8 mouse cellular contexts compared by ENCODE assay signal in genomic region chr6:94400471-94401051, GRCm38 (mm10).
A peak's percentile ranks its signal among the peaks of the same experiment; 100 is the strongest.
DNase-seq lines count a peak whose midpoint lies in the region; ATAC-seq and TF ChIP-seq lines count a peak whose summit lies in the region.

No protein-coding gene starts in this region.

- no peaks in the 10 kb centered on the region for H3K9me3 ChIP-seq in liver, embryonic 11.5 days (ENCODE audit: control insufficient read depth, low read length)
- no peaks in the 10 kb centered on the region for H3K9me3 ChIP-seq in neural tube, embryonic 14.5 days (ENCODE audit: control insufficient read depth, low read length)

- peak; percentile 6 for DNase-seq in 3134 (ENCODE audit: extremely low read depth, insufficient read length, low spot score)
- DNase-seq in MN1 (ENCODE audit: low spot score) = peak; percentile 85
- DNase-seq in cerebellum, adult 9-10 months = peak; percentile 61
- peak; percentile 9 to 19 for DNase-seq in frontal cortex, postnatal 10 days (ENCODE audit: low spot score in 2 of 2)
- peak; percentile 45 for DNase-seq in kidney, adult 11 months
- no peak for DNase-seq in liver, embryonic 11.5 days (ENCODE audit: low spot score)
- DNase-seq in thymus, adult 2 months = no peak

- no peak overlapping the region for H3K27ac ChIP-seq in liver, embryonic 11.5 days (ENCODE audit: low read depth, low read length)
- peak overlapping the region; percentile 62; the same call in 1 of the 2 replicates for H3K27ac ChIP-seq in neural tube, embryonic 14.5 days (ENCODE audit: low read depth, low read length)
- no peak overlapping the region for H3K27ac ChIP-seq in thymus, adult 2 months (ENCODE audit: control insufficient read depth, insufficient read depth, low read length)

- TF ChIP-seq POLR2A in thymus, adult 2 months (IDR thresholded peaks at IDR 0.05; ENCODE audit: control insufficient read depth, extremely low read depth, insufficient read depth, low read length, poor library complexity) = no peak

- no peak overlapping the region for H3K4me3 ChIP-seq in liver, embryonic 11.5 days (ENCODE audit: low read depth, low read length)
- no peak overlapping the region; the same call in 1 of the 2 replicates for H3K4me3 ChIP-seq in neural tube, embryonic 14.5 days (ENCODE audit: low read depth, low read length)
- H3K4me3 ChIP-seq in thymus, adult 2 months (ENCODE audit: control insufficient read depth, insufficient read depth, low read length) = no peak overlapping the region

- no peak overlapping the region for H3K9ac ChIP-seq in liver, embryonic 11.5 days (ENCODE audit: low read depth, low read length)
- no peak overlapping the region for H3K9ac ChIP-seq in neural tube, embryonic 14.5 days (replicated peaks; ENCODE audit: low read depth, low read length)

- 43% methylated on average over 13 of the region's 13 CpGs for WGBS in liver, embryonic 11.5 days
- WGBS in neural tube, embryonic 14.5 days = 4% methylated on average over 13 of the region's 13 CpGs
- WGBS in thymus, adult 2 months = 33% methylated on average over 13 of the region's 13 CpGs

- H3K4me2 ChIP-seq in liver, embryonic 11.5 days = no peak overlapping the region
- peak overlapping the region; percentile 43 for H3K4me2 ChIP-seq in neural tube, embryonic 14.5 days (ENCODE audit: low read depth, low read length)

- ATAC-seq in liver, embryonic 11.5 days (replicated peaks; ENCODE audit: low FRiP score) = 0 out of 2 replicates have a peak, but pooled peaks have one; percentile 31
- ATAC-seq in neural tube, embryonic 14.5 days (ENCODE audit: low read depth) = peak; percentile 77

- no peak for TF ChIP-seq CTCF in thymus, adult 2 months (IDR thresholded peaks at IDR 0.05; ENCODE audit: borderline replicate concordance, control insufficient read depth, extremely low read depth, insufficient read depth, low read length, poor library complexity)

- no peaks in the 10 kb centered on the region for H3K4me1 ChIP-seq in liver, embryonic 11.5 days (replicated peaks; ENCODE audit: control insufficient read depth, insufficient read depth, low read length)
- peaks cover 4% of the 10 kb centered on the region; the same call in 1 of the 2 replicates for H3K4me1 ChIP-seq in neural tube, embryonic 14.5 days (ENCODE audit: control insufficient read depth, insufficient read depth, low read length)
- H3K4me1 ChIP-seq in thymus, adult 2 months (replicated peaks; ENCODE audit: control insufficient read depth, insufficient read depth, low read length) = no peaks in the 10 kb centered on the region

- no peaks in the 10 kb centered on the region for H3K36me3 ChIP-seq in liver, embryonic 11.5 days (ENCODE audit: control insufficient read depth, insufficient read depth, low read length)
- H3K36me3 ChIP-seq in neural tube, embryonic 14.5 days (ENCODE audit: control insufficient read depth, insufficient read depth, low read length) = no peaks in the 10 kb centered on the region
- H3K36me3 ChIP-seq in thymus, adult 2 months (ENCODE audit: control insufficient read depth, insufficient read depth, low read length) = no peaks in the 10 kb centered on the region

- no peaks in the 10 kb centered on the region for H3K27me3 ChIP-seq in liver, embryonic 11.5 days (replicated peaks; ENCODE audit: control insufficient read depth, insufficient read depth, low read length)
- H3K27me3 ChIP-seq in neural tube, embryonic 14.5 days (ENCODE audit: control insufficient read depth, insufficient read depth, low read length) = no peaks in the 10 kb centered on the region
- no peaks in the 10 kb centered on the region for H3K27me3 ChIP-seq in thymus, adult 2 months (ENCODE audit: control insufficient read depth, insufficient read depth, low read length)

Comparison
In these comparisons a context has a peak if more than half of its experiments do, and no peak if none do; other contexts are left out.
1. DNase-seq: peak in 3134 (single experiment), MN1 (single experiment), cerebellum, adult 9-10 months (single experiment), frontal cortex, postnatal 10 days (2 of 2) and kidney, adult 11 months (single experiment); none in liver, embryonic 11.5 days (single experiment) and thymus, adult 2 months (single experiment).